Mouse (Mus musculus): Measurements from ENCODE around the gene Cyp21a1.
"Not testable (repeated sequence)": the region's sequence is repeated elsewhere in the genome, so short reads cannot be mapped to it uniquely, and the experiment has no call there.

GRCm38 (mm10) chr17:34798071-34798470 is 6.3 kb downstream of the Cyp21a1 start:
- not testable (repeated sequence) for TF ChIP-seq GATA1, TAL1 (IDR thresholded peaks at IDR 0.05; ENCODE audit: low read length)

Measured in erythroblast, embryonic 14.5 days (primary cell).